Mouse (Mus musculus): ENCODE data around the gene Ano1. TPM values are rescaled to one million over a fixed set of nuclear protein-coding genes. Genes with fewer than 3 reads are reported as not detected.

Gene Ano1
- polyA plus RNA-seq, 1 experiment from 2014 or later = 1.4 TPM

- no peak overlapping the region for H3K27ac ChIP-seq (replicated peaks; ENCODE audit: low read depth, low read length)
- H3K9me3 ChIP-seq (ENCODE audit: control insufficient read depth, low read length) = no peaks in the 10 kb centered on the region
- DNase-seq (ENCODE audit: low spot score) (no peak), ATAC-seq (ENCODE audit: insufficient number of reproducible peaks, low FRiP score, low TSS enrichment, low read depth) (no peak)
- H3K36me3 ChIP-seq (ENCODE audit: control insufficient read depth, insufficient read depth, low read length) = no peaks in the 10 kb centered on the region
- H3K4me1 ChIP-seq (ENCODE audit: control insufficient read depth, insufficient read depth, low read length) = no peaks in the 10 kb centered on the region
- H3K4me3 ChIP-seq (ENCODE audit: low read depth, low read length) = no peak overlapping the region
- H3K9ac ChIP-seq (ENCODE audit: low read length) = no peak overlapping the region
- H3K27me3 ChIP-seq (ENCODE audit: control insufficient read depth, insufficient read depth, low read length) = no peaks in the 10 kb centered on the region
- H3K4me2 ChIP-seq (ENCODE audit: low read depth, severe bottlenecking) = no peak overlapping the region
Observed at GRCm38 (mm10) chr7:144568091-144568490, 183.7 kb downstream of the Ano1 start.

GRCm38 (mm10) chr7:144566921-144567682, 184.7 kb downstream of the Ano1 start:
- no peak overlapping the region for H3K9ac ChIP-seq (ENCODE audit: low read length)
- H3K4me2 ChIP-seq (ENCODE audit: low read depth, severe bottlenecking) = no peak overlapping the region
- no peaks in the 10 kb centered on the region for H3K27me3 ChIP-seq (ENCODE audit: control insufficient read depth, insufficient read depth, low read length)
- no peak overlapping the region for H3K27ac ChIP-seq (replicated peaks; ENCODE audit: low read depth, low read length)
- no peaks in the 10 kb centered on the region for H3K36me3 ChIP-seq (ENCODE audit: control insufficient read depth, insufficient read depth, low read length)
- DNase-seq (ENCODE audit: low spot score) = no peak
- ATAC-seq (ENCODE audit: insufficient number of reproducible peaks, low FRiP score, low TSS enrichment, low read depth) = no peak
- no peaks in the 10 kb centered on the region for H3K9me3 ChIP-seq (ENCODE audit: control insufficient read depth, low read length)
- no peaks in the 10 kb centered on the region for H3K4me1 ChIP-seq (ENCODE audit: control insufficient read depth, insufficient read depth, low read length)
- WGBS = 75% methylated on average over 3 of the region's 3 CpGs
- no peak overlapping the region for H3K4me3 ChIP-seq (ENCODE audit: low read depth, low read length)

- Histone ChIP-seq H3K4me1 (ENCODE audit: control insufficient read depth, insufficient read depth, low read length) (no peaks in the 10 kb centered on the region), H3K4me2 (ENCODE audit: low read depth, severe bottlenecking) (no peak overlapping the region), H3K9ac (ENCODE audit: low read length) (no peak overlapping the region), H3K27ac (replicated peaks; ENCODE audit: low read depth, low read length) (no peak overlapping the region), H3K4me3 (ENCODE audit: low read depth, low read length) (no peak overlapping the region), H3K36me3 (ENCODE audit: control insufficient read depth, insufficient read depth, low read length) (no peaks in the 10 kb centered on the region), H3K9me3 (ENCODE audit: control insufficient read depth, low read length) (no peaks in the 10 kb centered on the region), H3K27me3 (ENCODE audit: control insufficient read depth, insufficient read depth, low read length) (no peaks in the 10 kb centered on the region)
- WGBS = 65% methylated on average over 9 of the region's 9 CpGs
- ATAC-seq (ENCODE audit: insufficient number of reproducible peaks, low FRiP score, low TSS enrichment, low read depth) = no peak
- DNase-seq (ENCODE audit: low spot score) = no peak
Observed at GRCm38 (mm10) chr7:144563456-144564155, 188.2 kb downstream of the Ano1 start.

GRCm38 (mm10) chr7:144562016-144562415, 189.8 kb downstream of the Ano1 start:
- H3K4me2 ChIP-seq (ENCODE audit: low read depth, severe bottlenecking) = no peak overlapping the region
- H3K36me3 ChIP-seq (ENCODE audit: control insufficient read depth, insufficient read depth, low read length) = no peaks in the 10 kb centered on the region
- WGBS = 7% methylated on average over 3 of the region's 3 CpGs
- no peak overlapping the region for H3K4me3 ChIP-seq (ENCODE audit: low read depth, low read length)
- DNase-seq (ENCODE audit: low spot score) (no peak), ATAC-seq (ENCODE audit: insufficient number of reproducible peaks, low FRiP score, low TSS enrichment, low read depth) (no peak)
- H3K4me1 ChIP-seq (ENCODE audit: control insufficient read depth, insufficient read depth, low read length) = no peaks in the 10 kb centered on the region
- H3K9me3 ChIP-seq (ENCODE audit: control insufficient read depth, low read length) = no peaks in the 10 kb centered on the region
- no peak overlapping the region for H3K27ac ChIP-seq (replicated peaks; ENCODE audit: low read depth, low read length)
- H3K27me3 ChIP-seq (ENCODE audit: control insufficient read depth, insufficient read depth, low read length) = no peaks in the 10 kb centered on the region
- no peak overlapping the region for H3K9ac ChIP-seq (ENCODE audit: low read length)

GRCm38 (mm10) chr7:144560594-144560993, 191.2 kb downstream of the Ano1 start:
- Histone ChIP-seq H3K4me1 (ENCODE audit: control insufficient read depth, insufficient read depth, low read length) (no peaks in the 10 kb centered on the region), H3K4me3 (ENCODE audit: low read depth, low read length) (no peak overlapping the region), H3K36me3 (ENCODE audit: control insufficient read depth, insufficient read depth, low read length) (no peaks in the 10 kb centered on the region), H3K9ac (ENCODE audit: low read length) (no peak overlapping the region), H3K27ac (replicated peaks; ENCODE audit: low read depth, low read length) (no peak overlapping the region), H3K9me3 (ENCODE audit: control insufficient read depth, low read length) (no peaks in the 10 kb centered on the region), H3K27me3 (ENCODE audit: control insufficient read depth, insufficient read depth, low read length) (no peaks in the 10 kb centered on the region), H3K4me2 (ENCODE audit: low read depth, severe bottlenecking) (no peak overlapping the region)
- ATAC-seq (ENCODE audit: insufficient number of reproducible peaks, low FRiP score, low TSS enrichment, low read depth) (no peak), DNase-seq (ENCODE audit: low spot score) (no peak)
- WGBS = 89% methylated on average over 4 of the region's 4 CpGs

GRCm38 (mm10) chr7:144558552-144558951, 193.2 kb downstream of the Ano1 start:
- Histone ChIP-seq H3K27ac (replicated peaks; ENCODE audit: low read depth, low read length) (no peak overlapping the region), H3K27me3 (ENCODE audit: control insufficient read depth, insufficient read depth, low read length) (no peaks in the 10 kb centered on the region), H3K4me1 (ENCODE audit: control insufficient read depth, insufficient read depth, low read length) (no peaks in the 10 kb centered on the region), H3K9me3 (ENCODE audit: control insufficient read depth, low read length) (no peaks in the 10 kb centered on the region), H3K4me3 (ENCODE audit: low read depth, low read length) (no peak overlapping the region), H3K4me2 (ENCODE audit: low read depth, severe bottlenecking) (no peak overlapping the region), H3K9ac (ENCODE audit: low read length) (no peak overlapping the region), H3K36me3 (ENCODE audit: control insufficient read depth, insufficient read depth, low read length) (no peaks in the 10 kb centered on the region)
- no peak for DNase-seq (ENCODE audit: low spot score)
- 57% methylated on average over 6 of the region's 6 CpGs for WGBS
- ATAC-seq (ENCODE audit: insufficient number of reproducible peaks, low FRiP score, low TSS enrichment, low read depth) = no peak

GRCm38 (mm10) chr7:144554123-144554472, 197.7 kb downstream of the Ano1 start:
- H3K9ac ChIP-seq (ENCODE audit: low read length) = peak overlapping the region; percentile 84; the same call in 1 of the 2 replicates
- peak overlapping the region; percentile 80 for H3K4me2 ChIP-seq (ENCODE audit: low read depth, severe bottlenecking)
- ATAC-seq (ENCODE audit: insufficient number of reproducible peaks, low FRiP score, low TSS enrichment, low read depth) = no peak
- H3K36me3 ChIP-seq (ENCODE audit: control insufficient read depth, insufficient read depth, low read length) = peaks cover 4% of the 10 kb centered on the region; the same call in 1 of the 2 replicates
- H3K4me3 ChIP-seq (ENCODE audit: low read depth, low read length) = peak overlapping the region; percentile 88
- no peaks in the 10 kb centered on the region for H3K9me3 ChIP-seq (ENCODE audit: control insufficient read depth, low read length)
- no peak overlapping the region for H3K27ac ChIP-seq (replicated peaks; ENCODE audit: low read depth, low read length)
- DNase-seq (ENCODE audit: low spot score) = no peak
- peaks cover 7% of the 10 kb centered on the region; the same call in 1 of the 2 replicates for H3K4me1 ChIP-seq (ENCODE audit: control insufficient read depth, insufficient read depth, low read length)
- no peaks in the 10 kb centered on the region for H3K27me3 ChIP-seq (ENCODE audit: control insufficient read depth, insufficient read depth, low read length)
- WGBS = 31% methylated on average over 8 of the region's 8 CpGs

- no peaks in the 10 kb centered on the region for H3K27me3 ChIP-seq (ENCODE audit: control insufficient read depth, insufficient read depth, low read length)
- no peaks in the 10 kb centered on the region for H3K9me3 ChIP-seq (ENCODE audit: control insufficient read depth, low read length)
- peak within 1 kb of the TSS; percentile 80 for H3K4me2 ChIP-seq (ENCODE audit: low read depth, severe bottlenecking)
- peak within 1 kb of the TSS; percentile 88 for H3K4me3 ChIP-seq (ENCODE audit: low read depth, low read length)
- H3K9ac ChIP-seq (ENCODE audit: low read length) = peak within 1 kb of the TSS; percentile 84
- peaks cover 4% of the 10 kb centered on the region; the same call in 1 of the 2 replicates for H3K36me3 ChIP-seq (ENCODE audit: control insufficient read depth, insufficient read depth, low read length)
- peak; percentile 99 for DNase-seq (ENCODE audit: low spot score)
- H3K4me1 ChIP-seq (ENCODE audit: control insufficient read depth, insufficient read depth, low read length) = peaks cover 7% of the 10 kb centered on the region; the same call in 1 of the 2 replicates
- under 1% methylated on average over 96 of the region's 97 CpGs for WGBS
- ATAC-seq (ENCODE audit: insufficient number of reproducible peaks, low FRiP score, low TSS enrichment, low read depth) = peak; percentile 90
- 0 out of 2 replicates have a peak within 1 kb of the TSS, but pooled peaks have one; percentile 22 for H3K27ac ChIP-seq (replicated peaks; ENCODE audit: low read depth, low read length)
Observed at GRCm38 (mm10) chr7:144553237-144554122, 198.3 kb downstream of the Ano1 start, which contains the start of gene Ppfia1. Gene Ppfia1, minus strand, starts transcription at chr7:144553729.
